Mouse (Mus musculus) CH12F3 (cell line): ENCODE measurements around the gene Tmem123.

ENCODE experiments used
- in situ Hi-C: fragments of 300-500 bp; cut with MboI; formaldehyde crosslinking; loops from 2 replicates; pipeline ENCODE4 v1.14.3; 2020; ENCODE audit warnings: low sequenced_read_pairs

The Tmem123 gene

GRCm38 (mm10) chr9:7763614-7764300, at the start of gene Tmem123:
Gene Tmem123, plus strand, starts transcription at chr9:7764041.
- in situ Hi-C loops = no loop called here

DNA sequence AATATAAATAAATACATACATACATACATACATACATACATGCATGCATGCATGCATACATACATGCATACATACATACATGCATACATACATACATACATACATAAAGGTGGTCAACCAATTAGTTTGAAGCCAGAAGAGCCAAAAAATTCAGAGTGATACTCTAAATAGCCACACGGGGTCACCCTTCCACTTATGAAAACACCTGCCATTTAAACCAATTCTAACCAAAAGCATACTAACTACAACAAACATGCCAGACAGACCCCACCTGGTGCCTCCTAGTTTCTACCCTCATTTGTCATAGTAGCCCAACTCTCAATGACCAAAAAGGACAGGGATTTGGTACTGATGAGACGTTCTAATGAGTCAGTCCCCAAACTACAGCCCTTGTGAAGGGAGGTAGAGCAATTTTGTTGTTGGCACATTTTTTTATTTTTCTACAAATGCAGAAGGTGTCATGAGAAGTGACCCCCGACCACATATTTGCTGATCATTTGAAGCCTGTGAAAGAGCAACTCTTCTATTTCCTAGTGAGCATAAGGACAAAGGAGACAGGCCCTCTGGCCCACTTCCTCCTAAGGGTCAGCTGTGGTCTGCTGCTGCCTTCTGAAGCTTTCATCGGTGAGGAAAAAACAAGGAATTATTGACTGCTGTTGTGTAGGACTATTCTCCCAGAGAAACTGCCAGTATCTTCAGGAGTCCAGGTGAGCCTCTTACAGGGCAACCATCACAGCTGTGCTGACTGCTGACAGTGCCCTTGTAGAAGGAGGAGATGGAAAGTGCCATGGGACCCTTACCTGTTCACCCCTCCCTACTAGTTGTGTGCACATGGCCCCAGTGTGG, 49.6 kb upstream of the Tmem123 start:
- in situ Hi-C loops = no loop called here

DNA sequence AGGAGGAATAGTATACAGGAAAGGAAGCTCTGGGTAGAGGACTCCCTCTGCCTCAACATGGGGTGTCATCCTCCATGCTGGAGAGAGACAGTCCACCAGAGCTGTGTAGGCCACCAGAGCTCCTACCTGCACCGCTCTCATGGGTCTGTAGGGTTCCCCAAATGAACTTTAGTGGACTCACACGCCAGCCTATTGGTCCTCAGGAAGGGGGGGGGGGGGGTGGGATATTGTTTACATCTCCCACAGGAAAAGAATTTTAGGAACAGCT, 49.0 kb upstream of the Tmem123 start:
- in situ Hi-C loops = loop anchor here (5.0 kb wide), 1 partner anchor 182 kb away; no protein-coding TSS in a partner anchor

DNA sequence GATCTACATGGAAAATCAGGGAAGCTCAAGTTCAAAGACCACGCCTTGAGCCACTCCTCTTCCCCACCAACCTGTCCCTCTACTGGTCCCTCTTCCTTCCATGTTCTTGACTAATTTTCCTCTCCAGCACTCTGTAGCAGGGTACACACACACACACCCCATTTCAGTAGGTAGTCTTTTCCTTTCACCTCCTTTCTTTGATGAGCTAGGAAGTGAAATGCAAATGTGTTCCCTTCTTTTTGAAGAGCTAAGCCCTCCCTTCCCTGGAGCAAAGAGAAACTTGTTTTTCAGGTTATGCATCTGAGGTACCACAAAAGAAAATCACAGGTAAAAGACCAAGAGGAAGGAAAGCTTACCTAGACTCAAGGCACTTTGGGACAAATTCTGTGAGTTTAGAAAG, 42.3 kb upstream of the Tmem123 start:
- in situ Hi-C loops = no loop called here

DNA sequence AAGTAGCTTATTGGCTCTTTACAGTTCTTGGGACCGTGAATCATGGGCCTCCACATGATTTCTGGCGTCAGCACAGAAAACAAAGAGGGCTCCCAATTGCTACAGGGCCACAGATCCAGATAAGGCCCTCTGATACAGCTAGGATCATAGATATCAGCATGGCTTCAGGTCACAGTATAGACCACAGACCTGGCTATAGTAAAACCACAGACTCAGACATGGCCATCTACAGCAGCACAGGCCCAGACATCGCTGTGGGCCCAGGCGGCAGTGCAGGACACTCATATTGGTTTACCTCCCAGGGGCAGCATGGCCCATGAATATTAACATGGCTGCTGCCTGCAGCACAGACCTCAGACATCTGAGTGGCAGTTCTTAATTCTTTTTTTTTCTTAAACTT, 34.8 kb upstream of the Tmem123 start:
- in situ Hi-C loops = loop anchor here (25.0 kb wide), 1 partner anchor 483 kb away; no protein-coding TSS in a partner anchor

GRCm38 (mm10) chr9:7742696-7743095, 21.1 kb upstream of the Tmem123 start:
- in situ Hi-C loops = loop anchor here (25.0 kb wide), 1 partner anchor 470 kb away; no protein-coding TSS in a partner anchor

- in situ Hi-C loops = loop anchor here (25.0 kb wide), 1 partner anchor 468 kb away; no protein-coding TSS in a partner anchor
These were observed 19.7 kb upstream of the Tmem123 start for GRCm38 (mm10) chr9:7744156-7744555.

DNA sequence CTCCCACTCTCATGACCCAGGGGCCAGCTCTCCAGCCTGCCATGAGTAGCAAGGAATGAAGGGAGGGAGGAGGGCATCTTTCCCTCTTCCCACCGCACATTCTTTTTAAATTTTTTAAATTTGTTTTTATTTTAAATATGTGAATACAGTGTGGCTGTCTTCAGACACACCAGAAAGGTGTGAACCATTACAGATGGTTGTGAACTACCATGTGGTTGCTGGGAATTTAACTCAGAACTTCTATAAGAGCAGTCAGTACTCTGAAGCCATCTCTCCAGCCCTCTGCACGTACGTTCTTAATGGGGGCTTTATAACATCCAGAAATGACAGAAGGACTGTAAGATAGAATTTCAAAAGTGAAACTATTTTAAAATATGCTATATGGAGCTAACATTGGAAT, 15.0 kb upstream of the Tmem123 start:
- in situ Hi-C loops = loop anchor here (25.0 kb wide), 1 partner anchor 463 kb away; no protein-coding TSS in a partner anchor

DNA sequence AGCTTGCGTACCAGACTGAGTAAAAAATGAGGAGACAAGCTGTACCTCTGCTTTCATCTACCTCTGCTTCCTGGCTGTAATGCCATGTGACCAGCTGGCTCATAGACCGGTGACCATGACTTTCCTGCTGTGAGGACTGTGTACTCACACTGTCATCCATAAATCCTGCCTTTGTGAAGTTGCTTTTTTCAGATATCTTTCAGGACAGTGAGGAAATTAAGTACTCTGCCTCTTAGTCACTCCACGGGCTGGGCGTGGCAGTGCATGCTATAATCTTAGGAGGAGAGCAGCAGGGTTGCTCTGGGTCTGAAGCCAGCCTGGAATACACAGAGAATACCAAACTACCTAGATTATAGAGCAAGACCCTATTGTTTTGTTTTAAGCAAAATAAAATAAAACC, 14.3 kb upstream of the Tmem123 start:
- in situ Hi-C loops = loop anchor here (25.0 kb wide), 1 partner anchor 463 kb away; no protein-coding TSS in a partner anchor

- in situ Hi-C loops = no loop called here
These were observed 7.9 kb upstream of the Tmem123 start for GRCm38 (mm10) chr9:7755889-7756423.

GRCm38 (mm10) chr9:7761906-7762455, 1.9 kb upstream of the Tmem123 start:
- in situ Hi-C loops = no loop called here

DNA sequence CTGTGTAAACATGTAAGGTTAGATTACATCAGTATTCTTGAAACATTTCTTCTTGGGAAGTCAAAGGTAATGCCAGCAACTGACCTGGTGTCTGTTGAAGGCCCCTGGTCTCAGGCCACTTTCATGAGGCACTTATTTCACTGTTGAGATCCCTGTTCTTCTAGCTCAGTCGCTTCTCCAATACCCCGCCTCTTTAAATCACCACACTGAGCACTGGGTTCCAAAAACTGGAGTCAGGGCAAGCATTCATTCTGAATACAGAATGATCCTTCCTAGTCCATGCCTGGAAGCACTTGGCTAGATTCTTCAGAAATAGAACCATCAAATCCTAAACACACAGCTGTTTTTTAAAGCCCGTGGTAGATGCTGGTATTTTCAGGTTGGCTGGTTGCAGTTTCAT, 1.1 kb upstream of the Tmem123 start:
- in situ Hi-C loops = no loop called here

DNA sequence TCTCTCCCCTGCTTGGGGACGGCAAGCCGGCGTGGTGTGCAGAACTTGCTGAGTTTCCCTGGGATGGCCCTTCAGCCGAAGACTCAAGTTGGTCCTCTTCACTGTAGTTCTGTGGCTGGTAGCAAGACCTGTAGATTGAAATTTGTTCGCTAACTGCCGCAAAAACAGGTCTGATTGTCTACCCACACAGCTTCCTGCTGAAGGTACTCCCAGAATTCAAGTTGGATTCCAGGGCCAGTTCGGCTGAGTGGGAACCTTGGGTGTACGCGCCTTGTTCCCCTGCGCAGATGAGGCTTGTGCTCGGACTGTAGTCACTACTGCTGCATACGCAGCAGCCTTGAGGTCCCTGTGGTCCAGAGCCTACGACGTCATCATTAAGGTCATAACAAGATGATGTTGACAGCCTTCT, 626 bp downstream of the Tmem123 start:
- in situ Hi-C loops = no loop called here

- in situ Hi-C loops = no loop called here
These were observed 1.4 kb downstream of the Tmem123 start for GRCm38 (mm10) chr9:7765236-7765635.

DNA sequence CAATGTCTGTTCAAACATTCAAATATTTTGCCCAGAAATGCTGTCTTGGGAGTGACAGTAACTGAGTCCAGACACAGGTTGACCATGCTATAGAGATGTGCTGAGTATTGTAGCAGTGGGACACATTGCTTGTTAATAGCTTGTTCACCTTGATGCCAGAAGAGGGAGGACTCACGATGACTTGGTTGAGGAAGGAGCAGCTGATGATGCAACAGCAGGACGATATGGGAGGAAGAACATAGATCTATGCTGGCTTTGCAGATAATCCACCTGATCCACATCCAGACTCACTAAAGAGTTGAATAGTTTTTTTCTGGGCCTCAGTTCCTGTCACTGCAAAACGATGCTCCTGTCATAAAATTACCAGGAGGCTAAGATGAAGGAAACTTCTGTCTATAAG, 2.7 kb downstream of the Tmem123 start:
- in situ Hi-C loops = no loop called here

DNA sequence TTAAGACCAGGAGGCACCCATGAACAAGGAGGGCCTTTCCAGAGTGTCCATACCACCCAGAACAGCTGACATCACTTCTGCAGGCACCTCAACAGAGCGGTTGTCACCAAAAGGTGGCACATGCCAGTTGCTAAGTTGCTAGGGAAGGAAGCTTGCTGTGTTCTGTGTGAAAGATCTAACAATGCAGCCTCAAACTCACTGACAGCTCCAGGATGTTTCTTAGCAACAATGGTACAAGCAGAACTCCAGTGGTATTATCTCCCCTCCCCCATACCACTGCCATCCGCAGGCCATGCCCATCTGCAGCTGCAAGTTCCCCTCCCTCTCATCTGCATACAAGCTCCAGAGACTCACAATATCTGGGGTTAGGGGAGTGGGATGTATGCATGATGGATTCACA, 3.7 kb downstream of the Tmem123 start:
- in situ Hi-C loops = no loop called here

DNA sequence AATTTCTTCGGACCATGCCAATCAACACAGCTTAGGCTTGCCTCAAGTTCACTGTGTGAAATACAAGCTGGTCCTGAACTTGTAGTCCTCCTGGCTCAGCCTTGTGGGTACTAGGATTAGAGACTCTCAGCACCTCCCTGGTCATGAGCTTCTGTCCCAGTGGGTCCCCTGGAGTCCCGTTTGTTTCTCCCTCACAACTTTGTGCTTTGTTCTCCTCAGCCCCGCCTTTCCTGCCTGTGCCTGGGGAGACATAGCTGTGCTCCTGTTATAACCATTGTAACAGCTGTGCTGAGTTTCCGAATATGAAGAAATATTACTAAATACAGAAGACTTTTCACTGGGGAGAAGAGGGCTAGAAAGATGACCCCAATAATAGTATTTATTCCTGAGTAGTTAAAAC, 5.2 kb downstream of the Tmem123 start:
- in situ Hi-C loops = no loop called here

DNA sequence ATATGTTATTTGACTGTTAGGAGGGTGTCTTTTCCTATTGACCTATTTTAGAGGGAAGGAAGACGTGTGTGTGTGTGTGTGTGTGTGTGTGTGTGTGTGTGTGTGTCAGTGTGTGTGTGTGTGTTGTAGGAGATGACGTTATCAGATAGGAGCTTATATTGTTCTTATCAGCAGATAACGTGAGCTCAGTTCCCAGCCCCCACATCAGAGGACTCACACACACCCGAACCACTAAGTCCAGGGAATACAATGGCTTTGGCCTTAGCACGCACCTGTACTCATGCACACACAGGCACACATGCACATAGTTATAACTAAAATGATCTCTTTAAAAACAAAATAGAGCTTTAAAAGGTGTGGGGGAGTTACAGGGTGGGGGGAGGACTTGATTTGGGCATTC, 5.7 kb downstream of the Tmem123 start:
- in situ Hi-C loops = no loop called here

DNA sequence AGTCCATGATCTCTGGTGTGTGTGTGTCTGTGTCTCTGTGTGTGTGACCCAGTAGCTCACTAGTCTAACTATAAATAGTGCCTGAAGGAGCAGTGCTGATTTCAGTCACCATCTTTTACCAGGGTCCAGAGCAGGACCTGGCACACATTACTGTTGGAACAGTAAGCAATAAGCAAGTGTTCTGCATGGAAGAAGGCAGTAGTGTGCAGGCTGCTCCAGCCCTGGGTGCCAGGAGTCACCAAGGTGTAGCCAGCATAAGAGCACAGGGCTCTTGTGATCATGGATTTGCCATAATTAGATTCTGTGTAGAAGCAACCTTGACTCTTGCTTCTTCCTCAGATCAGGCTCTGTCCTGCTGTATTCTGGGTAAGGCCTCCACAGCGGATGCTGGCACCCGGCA, 8.5 kb downstream of the Tmem123 start:
- in situ Hi-C loops = no loop called here

GRCm38 (mm10) chr9:7772773-7773454, 9.1 kb downstream of the Tmem123 start:
- in situ Hi-C loops = no loop called here

GRCm38 (mm10) chr9:7773686-7774085, 9.8 kb downstream of the Tmem123 start:
- in situ Hi-C loops = no loop called here
